Mouse (Mus musculus) C2C12 (cell line): Measurements from ENCODE around the gene Dbil5.

Source experiments
- CTCF ChIP-seq: IDR thresholded peaks from one replicate; pipeline ENCODE4 v1.5.1; 2011; ENCODE audit not compliant: control insufficient read depth, insufficient read depth, insufficient read length
- MYOG ChIP-seq: IDR thresholded peaks from one replicate; pipeline ENCODE4 v1.6.1; 2011; ENCODE audit not compliant: control insufficient read depth, insufficient read length; ENCODE audit errors: extremely low read depth
- USF1 ChIP-seq: IDR thresholded peaks from one replicate; pipeline ENCODE4 v1.6.1; 2011; ENCODE audit warnings: low read depth, mild to moderate bottlenecking, control low read depth, moderate library complexity

GRCm38 (mm10) chr11:76256129-76256528, 38.7 kb downstream of the Dbil5 start:
- TF ChIP-seq USF1 (no peak), CTCF (no peak), MYOG (no peak)
